Mouse (Mus musculus): ENCODE measurements at regions not wholly inside any gene's neighbourhood (a gene's known extent, or its start where the extent isn't known, plus 50 kb on each side); places are given as distances from the start of the nearest gene placed in this dataset.
A peak's percentile ranks its signal among the peaks of the same experiment; 100 is the strongest.

GRCm38 (mm10) chr2:48624040-48624439 lies 189.9 kb upstream of the Acvr2a start:
- DNase-seq: peak in 1 of 2 experiments; percentile 19

DNA sequence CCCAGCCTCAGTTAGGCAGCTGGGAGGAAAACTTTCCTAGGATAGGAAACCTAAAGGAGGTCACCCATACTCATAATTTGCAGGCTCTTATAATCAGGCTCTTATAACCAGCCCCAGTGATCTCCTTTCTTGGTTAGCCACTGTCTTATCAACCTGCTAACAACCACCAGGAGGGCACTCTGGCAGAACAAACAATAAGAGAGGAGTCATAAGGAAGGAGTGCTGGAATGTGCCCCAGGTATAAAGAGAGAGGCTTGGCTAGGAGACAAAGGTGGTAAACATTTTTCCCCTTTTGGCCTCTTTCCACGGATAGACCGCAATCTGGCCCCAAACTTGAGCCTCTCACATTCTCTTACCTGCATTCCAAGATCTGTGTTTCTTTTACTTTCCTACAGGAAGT lies 189.4 kb upstream of the Acvr2a start:
- DNase-seq: no peak

- no peak for DNase-seq
These were observed 186.9 kb upstream of the Acvr2a start for GRCm38 (mm10) chr2:48627011-48627410.

DNA sequence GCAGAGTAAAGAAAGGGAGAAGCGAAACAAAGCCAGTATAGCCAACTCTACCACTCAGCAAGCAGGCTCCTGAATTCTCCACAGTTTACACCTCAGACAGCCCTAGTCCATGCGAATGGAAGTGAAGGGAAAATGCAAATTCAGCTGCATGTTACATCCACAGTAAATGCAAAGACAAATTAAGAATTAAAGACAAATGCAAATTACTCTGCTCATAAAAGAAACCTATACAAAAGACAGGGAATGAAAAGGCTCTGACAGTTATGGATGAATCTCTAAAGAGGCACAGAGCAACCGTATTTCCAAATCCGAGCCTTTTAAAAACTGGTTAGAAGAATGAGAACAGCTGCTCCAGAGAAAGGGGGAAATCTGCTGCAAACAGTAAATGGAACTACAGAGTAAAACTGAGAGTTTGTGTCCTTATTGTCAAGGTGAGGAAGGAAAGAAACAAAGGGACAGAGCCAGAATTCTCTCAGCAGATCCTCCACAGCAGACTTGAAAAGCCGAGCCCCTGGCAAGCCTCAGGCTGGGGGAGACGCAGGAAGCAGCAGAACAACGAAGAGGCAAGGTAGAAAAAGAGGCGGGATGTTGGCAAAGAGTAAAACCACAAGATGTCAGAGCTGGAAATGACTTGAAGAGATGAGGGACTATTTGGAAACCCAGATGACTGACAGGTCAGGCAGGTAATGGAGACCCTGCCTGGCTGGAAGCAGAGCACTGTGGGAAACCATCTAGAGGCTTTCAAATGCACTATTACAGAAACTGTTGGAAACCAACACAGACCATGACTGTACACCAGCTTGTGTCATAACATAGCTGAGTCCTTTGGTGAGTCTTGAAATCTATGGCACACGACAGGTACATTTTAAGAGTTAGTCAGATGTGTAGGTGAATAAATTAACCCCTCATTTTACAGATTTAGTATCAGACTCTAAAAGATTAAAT lies 184.5 kb upstream of the Acvr2a start:
- no peak for DNase-seq

DNA sequence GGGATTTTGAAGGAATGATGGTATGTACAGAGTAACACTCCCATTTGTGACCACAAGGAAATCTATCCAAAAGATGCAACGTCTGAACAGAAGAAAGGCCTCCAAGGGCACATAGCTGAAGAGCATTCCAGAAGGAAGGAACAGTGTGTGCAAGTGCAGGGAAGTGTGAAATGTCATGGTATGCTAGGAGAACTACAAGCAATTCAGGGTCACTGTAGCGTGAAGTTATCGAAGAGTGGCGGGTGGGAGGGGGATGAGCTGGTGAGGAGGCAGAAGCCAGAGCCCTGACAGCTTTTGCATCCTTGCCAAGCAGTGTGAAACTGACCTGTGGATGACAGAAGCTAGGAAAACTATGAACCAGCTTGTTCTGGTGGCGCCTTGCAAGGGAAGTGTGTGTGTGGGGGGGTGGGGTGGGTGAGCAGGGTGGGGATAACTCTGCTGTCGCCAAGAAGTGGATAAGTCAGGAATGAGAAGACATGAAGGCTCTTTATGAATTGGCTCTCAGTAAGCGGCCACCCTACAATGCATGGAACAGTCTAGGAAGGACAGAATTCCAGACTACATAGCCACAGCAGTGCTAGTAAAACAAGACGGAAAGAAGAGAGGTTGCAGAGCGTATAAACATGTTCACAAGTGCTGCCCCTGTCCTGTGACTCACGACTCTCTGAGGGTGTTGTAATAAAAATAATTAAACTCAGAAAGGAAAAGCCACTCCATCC lies 179.3 kb upstream of the Acvr2a start:
- DNase-seq: no peak

- DNase-seq: no peak
These were observed 177.8 kb upstream of the Acvr2a start for GRCm38 (mm10) chr2:48636108-48636507.

GRCm38 (mm10) chr2:48644114-48644513 lies 169.8 kb upstream of the Acvr2a start:
- no peak for DNase-seq

GRCm38 (mm10) chr2:48650281-48650680 lies 163.6 kb upstream of the Acvr2a start:
- no peak for DNase-seq

DNA sequence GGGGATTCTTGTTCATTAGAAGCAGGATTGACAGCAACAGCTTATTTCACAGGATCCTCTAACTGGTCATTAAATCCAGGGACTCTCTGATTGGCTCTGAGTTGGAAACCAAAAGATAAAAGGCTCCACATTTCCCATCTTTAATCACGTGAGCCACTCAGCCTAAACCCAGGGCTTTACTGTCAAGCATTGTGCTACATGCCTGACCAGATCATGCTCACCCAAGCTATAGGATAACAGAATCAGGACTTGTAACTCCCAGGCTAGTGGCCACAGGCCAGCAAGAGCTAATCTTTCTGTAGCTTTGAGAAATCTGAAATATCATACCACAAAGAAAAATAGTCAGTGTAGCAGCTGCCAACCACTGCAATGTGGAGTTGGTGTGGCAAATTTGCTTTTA lies 152.7 kb upstream of the Acvr2a start:
- no peak for DNase-seq

DNA sequence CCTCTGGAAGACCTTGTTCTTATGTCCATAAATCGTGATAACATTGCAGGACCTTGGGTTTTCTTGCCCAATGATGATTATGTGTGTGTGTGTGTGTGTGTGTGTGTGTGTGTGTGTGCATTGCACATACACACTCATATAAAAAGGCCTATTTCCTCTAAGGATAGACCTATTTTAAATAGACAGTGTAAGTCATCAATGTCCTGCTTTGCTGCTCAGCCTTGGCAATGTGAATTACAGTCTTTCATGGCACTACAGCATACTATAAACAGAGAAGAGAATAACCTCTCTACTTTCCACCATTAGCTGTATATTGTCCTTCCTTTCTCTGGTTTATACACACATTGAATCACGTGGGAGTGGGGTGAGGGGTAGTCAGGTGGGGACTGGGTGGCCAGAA lies 148.8 kb upstream of the Acvr2a start:
- DNase-seq: peak; percentile 4 to 5

DNA sequence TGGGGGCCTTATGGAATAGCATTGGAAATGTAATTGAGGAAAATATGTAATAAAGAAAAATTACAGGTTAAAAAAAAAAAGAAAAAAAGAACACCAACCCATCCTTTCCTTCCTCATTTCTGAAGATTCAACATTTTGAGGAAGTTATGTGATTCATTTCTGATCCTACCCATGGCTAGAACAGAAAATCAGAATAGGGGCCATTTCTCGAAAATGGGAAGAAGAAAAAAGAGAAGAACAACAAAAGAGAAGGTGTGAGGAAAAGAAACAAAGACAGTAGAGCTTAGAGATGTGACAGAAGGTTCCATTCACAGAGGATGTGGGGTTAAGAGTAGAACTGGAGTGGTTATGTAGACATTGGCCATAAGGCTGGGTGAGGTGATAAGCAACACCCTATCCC lies 124.8 kb upstream of the Acvr2a start:
- no peak for DNase-seq

GRCm38 (mm10) chr2:48694509-48694908 lies 119.4 kb upstream of the Acvr2a start:
- DNase-seq: no peak

DNA sequence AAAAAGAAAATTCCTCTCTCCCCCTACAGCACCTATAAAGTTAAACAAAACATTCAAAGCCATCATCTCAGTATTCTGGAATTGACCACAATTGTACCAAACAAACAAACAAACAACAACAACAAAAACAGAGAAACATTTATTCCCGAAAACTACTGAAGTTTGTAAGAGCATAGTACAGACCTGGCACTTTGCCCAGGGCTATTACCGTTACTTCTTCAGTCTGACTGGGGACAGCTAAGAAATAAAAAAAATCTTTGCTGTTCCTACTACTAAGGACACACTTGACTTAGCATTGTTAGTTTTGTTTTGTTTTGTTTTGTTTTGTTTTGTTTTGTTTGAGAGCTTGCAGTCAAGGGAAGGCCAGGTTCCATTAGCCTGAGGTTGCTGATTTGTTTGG lies 113.0 kb upstream of the Acvr2a start:
- peak in 1 of 2 experiments; percentile 7 for DNase-seq

GRCm38 (mm10) chr2:48705103-48705804 lies 108.7 kb upstream of the Acvr2a start:
- DNase-seq: no peak

GRCm38 (mm10) chr2:48705805-48706150 lies 108.1 kb upstream of the Acvr2a start:
- no peak for DNase-seq

DNA sequence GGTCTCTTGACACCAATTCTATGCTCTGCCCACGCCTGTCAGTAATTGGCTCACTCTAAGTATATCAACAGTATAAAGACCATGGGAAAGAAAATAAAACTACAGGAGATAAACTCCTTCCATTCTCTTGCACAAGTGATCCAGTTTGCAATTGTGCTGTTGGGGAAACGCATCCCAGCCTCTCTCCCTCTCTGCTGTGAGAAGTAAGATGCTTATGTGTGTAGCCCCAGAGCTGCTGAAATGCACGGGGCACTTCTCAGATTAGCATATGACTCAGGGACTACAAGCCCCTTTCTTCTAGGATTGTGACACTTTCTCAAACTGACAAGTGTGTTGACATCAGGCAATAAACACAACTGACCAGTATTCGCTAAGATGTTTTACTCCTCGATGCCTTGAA lies 107.7 kb upstream of the Acvr2a start:
- DNase-seq: no peak

DNA sequence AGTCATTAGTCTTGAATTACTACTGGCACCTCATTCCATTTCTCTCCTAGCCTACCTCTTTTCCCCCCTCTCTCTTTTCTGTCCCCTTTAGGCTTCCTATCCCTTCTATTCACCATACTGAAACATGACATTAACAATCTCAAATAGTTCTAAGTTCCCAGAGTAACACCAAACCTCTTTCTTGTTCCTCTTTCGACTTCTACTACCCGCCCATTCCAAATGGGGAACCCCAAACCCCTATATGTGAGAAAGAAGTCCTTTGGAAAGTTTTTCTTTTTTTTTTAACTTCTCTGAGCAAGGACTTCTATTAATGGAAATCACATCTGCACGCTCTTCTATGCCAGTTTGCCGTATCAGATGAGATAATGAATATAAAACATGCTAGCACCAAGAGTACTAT lies 97.7 kb upstream of the Acvr2a start:
- no peak for DNase-seq

- DNase-seq: no peak
These were observed 96.1 kb upstream of the Acvr2a start for GRCm38 (mm10) chr2:48717770-48718169.

DNA sequence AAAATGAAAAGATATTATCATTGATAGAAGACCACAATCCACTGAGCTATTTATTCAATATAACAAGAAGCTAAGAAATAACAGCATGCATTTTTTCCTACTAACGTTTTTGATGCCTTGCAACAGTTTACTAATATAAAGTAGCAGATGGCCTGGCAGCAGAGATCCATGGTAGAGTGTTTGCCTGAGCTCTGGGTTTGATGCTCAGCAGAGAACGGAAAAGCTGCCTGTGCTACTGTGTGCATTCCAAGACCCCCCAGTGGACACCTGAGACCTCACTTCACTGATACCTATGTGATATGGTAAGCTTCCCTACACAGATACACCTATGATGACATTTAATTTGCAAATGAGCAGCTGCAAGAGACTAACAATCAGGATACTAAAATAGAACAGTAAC lies 95.6 kb upstream of the Acvr2a start:
- DNase-seq: no peak

DNA sequence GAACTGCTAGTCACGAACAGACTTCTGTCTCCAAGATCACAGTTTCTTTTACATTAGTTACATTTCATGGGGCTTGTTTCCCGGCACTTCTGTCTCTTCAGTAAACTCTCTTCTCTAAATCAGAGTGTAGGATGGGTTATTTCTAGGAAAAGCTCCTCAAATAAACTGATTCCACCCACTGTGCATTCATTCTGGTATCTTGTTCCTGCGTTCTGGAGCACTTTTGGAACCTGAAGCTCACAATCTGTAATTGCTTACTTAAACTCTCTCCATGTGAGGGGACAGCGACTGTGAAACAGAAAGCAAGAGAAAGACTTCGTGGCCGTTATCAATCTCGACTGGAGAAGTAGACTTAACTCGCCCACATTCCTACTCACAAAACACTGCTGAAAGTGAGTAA lies 83.1 kb upstream of the Acvr2a start:
- DNase-seq: no peak

DNA sequence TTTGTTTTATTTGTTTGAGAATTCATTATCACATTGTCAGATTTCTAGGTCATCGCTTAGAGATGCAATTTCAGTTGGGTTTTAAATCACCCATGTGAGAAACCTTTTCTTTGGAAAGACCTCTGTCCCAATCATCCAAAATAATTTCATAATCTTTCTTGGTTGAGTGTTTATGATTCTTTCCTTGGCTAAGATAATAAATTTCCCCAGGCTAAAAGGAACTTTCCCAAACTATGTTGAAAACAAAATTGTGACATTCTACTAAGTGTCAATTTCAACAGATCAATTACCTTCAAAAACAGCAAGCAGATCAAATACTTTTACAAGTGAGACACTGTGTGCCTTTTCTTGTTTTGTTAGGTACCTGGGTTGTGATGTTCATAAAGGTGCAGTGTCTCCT lies 80.0 kb upstream of the Acvr2a start:
- DNase-seq: no peak

- DNase-seq: peak; percentile 10 to 13
These were observed 79.4 kb upstream of the Acvr2a start for GRCm38 (mm10) chr2:48734521-48734920.

GRCm38 (mm10) chr2:48736312-48736711 lies 77.6 kb upstream of the Acvr2a start:
- no peak for DNase-seq

Measured in adrenal gland, postnatal 36 days (tissue).